Mouse (Mus musculus): Measurements from ENCODE around the gene Itpr1. TPM values are rescaled to one million over a fixed set of nuclear protein-coding genes. Genes with fewer than 3 reads are reported as not detected.

The Itpr1 gene
- polyA plus RNA-seq, 1 experiment, result 42.5 TPM

- Histone ChIP-seq H3K4me3 (ENCODE audit: low read depth, low read length) (no peak overlapping the region), H3K27ac (ENCODE audit: insufficient read depth, low read length) (no peak overlapping the region), H3K9ac (ENCODE audit: low read depth, poor library complexity, severe bottlenecking) (no peak overlapping the region), H3K27me3 (ENCODE audit: control insufficient read depth, insufficient read depth, low read length, poor library complexity, severe bottlenecking) (no peaks in the 10 kb centered on the region), H3K36me3 (ENCODE audit: control insufficient read depth, insufficient read depth, low read length, poor library complexity, severe bottlenecking) (peaks cover 5% of the 10 kb centered on the region; the same call in 1 of the 2 replicates), H3K9me3 (replicated peaks; ENCODE audit: control insufficient read depth, insufficient read depth, low read length, poor library complexity, severe bottlenecking) (no peaks in the 10 kb centered on the region), H3K4me1 (ENCODE audit: control insufficient read depth, insufficient read depth, low read length) (peaks cover 6% of the 10 kb centered on the region)
- no peak for TF ChIP-seq EP300 (IDR thresholded peaks at IDR 0.05; ENCODE audit: insufficient read depth, low read depth, low read length)
- TF ChIP-seq POLR2A (IDR thresholded peaks at IDR 0.05; ENCODE audit: insufficient read depth, low read length), result no peak
- TF ChIP-seq CTCF (IDR thresholded peaks at IDR 0.05; ENCODE audit: low read depth, low read length), result no peak
Measured at GRCm38 (mm10) chr6:108335202-108335823, 122.4 kb downstream of the Itpr1 start.

- Histone ChIP-seq H3K4me1 (ENCODE audit: control insufficient read depth, insufficient read depth, low read length) (peaks cover 6% of the 10 kb centered on the region), H3K27me3 (ENCODE audit: control insufficient read depth, insufficient read depth, low read length, poor library complexity, severe bottlenecking) (no peaks in the 10 kb centered on the region), H3K36me3 (ENCODE audit: control insufficient read depth, insufficient read depth, low read length, poor library complexity, severe bottlenecking) (peaks cover 5% of the 10 kb centered on the region; the same call in 1 of the 2 replicates), H3K4me3 (ENCODE audit: low read depth, low read length) (no peak overlapping the region), H3K9me3 (replicated peaks; ENCODE audit: control insufficient read depth, insufficient read depth, low read length, poor library complexity, severe bottlenecking) (no peaks in the 10 kb centered on the region), H3K27ac (ENCODE audit: insufficient read depth, low read length) (no peak overlapping the region), H3K9ac (ENCODE audit: low read depth, poor library complexity, severe bottlenecking) (no peak overlapping the region)
- TF ChIP-seq CTCF (IDR thresholded peaks at IDR 0.05; ENCODE audit: low read depth, low read length), result no peak
- no peak for TF ChIP-seq POLR2A (IDR thresholded peaks at IDR 0.05; ENCODE audit: insufficient read depth, low read length)
- TF ChIP-seq EP300 (IDR thresholded peaks at IDR 0.05; ENCODE audit: insufficient read depth, low read depth, low read length), result no peak
Measured at GRCm38 (mm10) chr6:108336506-108336905, 123.6 kb downstream of the Itpr1 start.

GRCm38 (mm10) chr6:108337289-108337688 lies 124.4 kb downstream of the Itpr1 start:
- no peak overlapping the region for H3K4me3 ChIP-seq (ENCODE audit: low read depth, low read length)
- H3K9me3 ChIP-seq (replicated peaks; ENCODE audit: control insufficient read depth, insufficient read depth, low read length, poor library complexity, severe bottlenecking), result no peaks in the 10 kb centered on the region
- no peak for TF ChIP-seq EP300 (IDR thresholded peaks at IDR 0.05; ENCODE audit: insufficient read depth, low read depth, low read length)
- TF ChIP-seq CTCF (IDR thresholded peaks at IDR 0.05; ENCODE audit: low read depth, low read length), result no peak
- no peak for TF ChIP-seq POLR2A (IDR thresholded peaks at IDR 0.05; ENCODE audit: insufficient read depth, low read length)
- H3K27me3 ChIP-seq (ENCODE audit: control insufficient read depth, insufficient read depth, low read length, poor library complexity, severe bottlenecking), result no peaks in the 10 kb centered on the region
- no peak overlapping the region for H3K9ac ChIP-seq (ENCODE audit: low read depth, poor library complexity, severe bottlenecking)
- peaks cover 6% of the 10 kb centered on the region for H3K4me1 ChIP-seq (ENCODE audit: control insufficient read depth, insufficient read depth, low read length)
- no peak overlapping the region for H3K27ac ChIP-seq (ENCODE audit: insufficient read depth, low read length)
- H3K36me3 ChIP-seq (ENCODE audit: control insufficient read depth, insufficient read depth, low read length, poor library complexity, severe bottlenecking), result peaks cover 5% of the 10 kb centered on the region; the same call in 1 of the 2 replicates

GRCm38 (mm10) chr6:108338362-108338761 lies 125.5 kb downstream of the Itpr1 start:
- no peaks in the 10 kb centered on the region for H3K9me3 ChIP-seq (replicated peaks; ENCODE audit: control insufficient read depth, insufficient read depth, low read length, poor library complexity, severe bottlenecking)
- H3K4me3 ChIP-seq (ENCODE audit: low read depth, low read length), result no peak overlapping the region
- H3K9ac ChIP-seq (ENCODE audit: low read depth, poor library complexity, severe bottlenecking), result no peak overlapping the region
- peaks cover 5% of the 10 kb centered on the region; the same call in 1 of the 2 replicates for H3K36me3 ChIP-seq (ENCODE audit: control insufficient read depth, insufficient read depth, low read length, poor library complexity, severe bottlenecking)
- no peaks in the 10 kb centered on the region for H3K27me3 ChIP-seq (ENCODE audit: control insufficient read depth, insufficient read depth, low read length, poor library complexity, severe bottlenecking)
- no peak overlapping the region for H3K27ac ChIP-seq (ENCODE audit: insufficient read depth, low read length)
- no peak for TF ChIP-seq POLR2A (IDR thresholded peaks at IDR 0.05; ENCODE audit: insufficient read depth, low read length)
- TF ChIP-seq EP300 (IDR thresholded peaks at IDR 0.05; ENCODE audit: insufficient read depth, low read depth, low read length), result no peak
- no peak for TF ChIP-seq CTCF (IDR thresholded peaks at IDR 0.05; ENCODE audit: low read depth, low read length)
- peaks cover 6% of the 10 kb centered on the region for H3K4me1 ChIP-seq (ENCODE audit: control insufficient read depth, insufficient read depth, low read length)

GRCm38 (mm10) chr6:108342989-108343388 lies 130.1 kb downstream of the Itpr1 start:
- Histone ChIP-seq H3K9me3 (replicated peaks; ENCODE audit: control insufficient read depth, insufficient read depth, low read length, poor library complexity, severe bottlenecking) (no peaks in the 10 kb centered on the region), H3K9ac (ENCODE audit: low read depth, poor library complexity, severe bottlenecking) (no peak overlapping the region), H3K4me1 (ENCODE audit: control insufficient read depth, insufficient read depth, low read length) (no peaks in the 10 kb centered on the region), H3K27ac (ENCODE audit: insufficient read depth, low read length) (no peak overlapping the region), H3K36me3 (ENCODE audit: control insufficient read depth, insufficient read depth, low read length, poor library complexity, severe bottlenecking) (peaks cover 5% of the 10 kb centered on the region; the same call in 1 of the 2 replicates), H3K27me3 (ENCODE audit: control insufficient read depth, insufficient read depth, low read length, poor library complexity, severe bottlenecking) (no peaks in the 10 kb centered on the region), H3K4me3 (ENCODE audit: low read depth, low read length) (no peak overlapping the region)
- TF ChIP-seq POLR2A (IDR thresholded peaks at IDR 0.05; ENCODE audit: insufficient read depth, low read length) (no peak), CTCF (IDR thresholded peaks at IDR 0.05; ENCODE audit: low read depth, low read length) (no peak)

- Histone ChIP-seq H3K27me3 (ENCODE audit: control insufficient read depth, insufficient read depth, low read length, poor library complexity, severe bottlenecking) (no peaks in the 10 kb centered on the region), H3K4me1 (ENCODE audit: control insufficient read depth, insufficient read depth, low read length) (no peaks in the 10 kb centered on the region), H3K36me3 (ENCODE audit: control insufficient read depth, insufficient read depth, low read length, poor library complexity, severe bottlenecking) (peaks cover 5% of the 10 kb centered on the region; the same call in 1 of the 2 replicates), H3K9me3 (replicated peaks; ENCODE audit: control insufficient read depth, insufficient read depth, low read length, poor library complexity, severe bottlenecking) (no peaks in the 10 kb centered on the region), H3K27ac (ENCODE audit: insufficient read depth, low read length) (no peak overlapping the region), H3K9ac (ENCODE audit: low read depth, poor library complexity, severe bottlenecking) (no peak overlapping the region), H3K4me3 (ENCODE audit: low read depth, low read length) (no peak overlapping the region)
- no peak for TF ChIP-seq EP300 (IDR thresholded peaks at IDR 0.05; ENCODE audit: insufficient read depth, low read depth, low read length)
- no peak for TF ChIP-seq CTCF (IDR thresholded peaks at IDR 0.05; ENCODE audit: low read depth, low read length)
- TF ChIP-seq POLR2A (IDR thresholded peaks at IDR 0.05; ENCODE audit: insufficient read depth, low read length), result no peak
Measured at GRCm38 (mm10) chr6:108343781-108344310, 130.9 kb downstream of the Itpr1 start.

Data from ES-Bruce4 (cell line).